Mouse (Mus musculus): ENCODE measurements around the gene Hyal1.

Hyal1 gene

DNA sequence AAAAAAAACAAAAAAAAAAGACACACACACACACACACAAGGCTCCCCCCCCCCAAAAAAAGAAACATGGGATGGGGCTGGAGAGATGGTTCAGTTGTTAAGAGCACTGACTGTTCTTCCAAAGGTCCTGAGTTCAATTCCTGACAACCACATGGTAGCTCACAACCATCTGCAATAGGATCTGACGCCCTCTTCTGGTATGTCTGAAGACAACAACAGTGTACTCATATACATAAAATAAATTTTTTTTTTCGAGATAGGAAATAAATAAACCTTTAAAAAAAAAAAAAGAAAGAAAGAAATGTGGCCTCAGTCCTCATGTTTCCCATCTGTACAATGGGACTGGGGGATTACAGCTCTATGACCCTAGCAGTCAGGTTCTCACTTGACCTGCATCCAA lies 40.7 kb downstream of the Hyal1 start:
- no peak for DNase-seq (ENCODE audit: low spot score in 2 of 2)

DNA sequence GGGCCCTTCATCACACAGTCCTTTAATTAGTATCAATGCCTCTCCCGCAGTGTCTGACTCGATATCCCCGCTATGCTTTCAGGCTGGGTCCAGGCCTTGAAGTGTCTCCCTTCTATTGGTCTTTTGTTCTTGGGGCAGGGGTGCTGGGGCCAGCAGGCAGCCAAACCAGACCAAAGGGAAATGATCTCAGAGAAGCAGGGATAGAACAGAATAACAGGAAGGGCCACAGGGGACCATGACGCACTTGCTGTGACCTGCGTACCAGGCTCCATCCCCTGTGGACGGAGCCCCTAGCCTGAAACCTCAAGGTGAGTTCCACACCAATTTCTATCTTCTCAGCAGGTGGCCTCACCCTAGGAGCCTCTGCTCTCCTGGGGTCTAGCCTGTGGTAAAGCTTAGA lies 41.4 kb downstream of the Hyal1 start:
- no peak for DNase-seq (ENCODE audit: low spot score in 2 of 2)

DNA sequence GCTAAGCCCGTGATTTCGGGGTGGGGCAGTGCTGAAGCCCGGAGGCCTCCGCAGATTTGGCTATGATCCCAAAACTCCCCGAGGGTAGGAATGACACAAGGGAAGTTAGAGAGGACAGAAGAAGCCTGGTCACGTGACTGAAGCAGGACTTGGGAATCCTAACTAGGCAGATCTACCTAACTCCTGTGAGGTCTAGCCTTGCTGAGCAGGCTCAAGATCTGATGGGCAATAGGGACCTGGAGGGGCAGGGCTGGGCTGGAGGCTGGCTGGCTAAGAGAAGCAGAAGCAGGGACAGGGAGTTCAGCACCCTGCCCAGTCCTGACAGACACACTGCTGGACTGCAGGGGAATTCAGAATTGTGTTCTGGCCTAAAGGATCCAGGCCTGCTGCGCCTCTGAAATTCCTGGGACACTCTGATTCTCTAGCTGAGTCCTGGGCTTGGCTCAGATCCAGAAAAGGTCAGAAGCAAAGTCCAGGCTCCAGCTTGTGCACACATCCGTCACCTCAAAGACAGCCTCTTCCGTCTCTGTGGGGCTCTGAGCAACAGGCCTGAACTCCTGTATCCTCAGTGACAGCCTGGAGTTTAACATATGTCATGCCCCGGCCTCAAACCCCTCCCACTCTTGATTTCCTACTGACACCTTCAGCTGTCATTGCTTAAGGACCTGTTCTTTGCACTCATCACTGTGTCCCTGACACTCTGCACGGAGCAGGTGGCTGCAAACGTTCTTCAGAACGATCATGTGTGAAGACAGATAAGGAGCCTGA lies 42.2 kb downstream of the Hyal1 start:
- DNase-seq (ENCODE audit: low spot score in 2 of 2), result no peak

DNA sequence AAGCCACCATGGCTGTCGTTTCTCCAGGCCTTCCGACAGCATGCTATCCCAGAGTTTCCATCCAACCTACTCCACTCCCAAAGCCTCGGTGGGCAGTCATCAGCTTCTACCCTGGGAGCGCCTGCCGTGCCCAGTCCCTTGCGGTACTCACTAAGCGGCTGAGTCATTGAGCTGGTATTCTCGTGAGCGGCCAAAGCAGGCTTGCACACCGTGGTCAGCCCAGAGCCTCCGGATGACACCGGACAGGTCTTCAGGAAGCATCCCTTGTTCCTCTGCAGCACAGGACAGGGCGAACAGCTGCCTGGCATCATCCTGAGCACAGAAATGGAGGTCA lies 42.8 kb downstream of the Hyal1 start:
- DNase-seq (ENCODE audit: low spot score in 2 of 2), result no peak

DNA sequence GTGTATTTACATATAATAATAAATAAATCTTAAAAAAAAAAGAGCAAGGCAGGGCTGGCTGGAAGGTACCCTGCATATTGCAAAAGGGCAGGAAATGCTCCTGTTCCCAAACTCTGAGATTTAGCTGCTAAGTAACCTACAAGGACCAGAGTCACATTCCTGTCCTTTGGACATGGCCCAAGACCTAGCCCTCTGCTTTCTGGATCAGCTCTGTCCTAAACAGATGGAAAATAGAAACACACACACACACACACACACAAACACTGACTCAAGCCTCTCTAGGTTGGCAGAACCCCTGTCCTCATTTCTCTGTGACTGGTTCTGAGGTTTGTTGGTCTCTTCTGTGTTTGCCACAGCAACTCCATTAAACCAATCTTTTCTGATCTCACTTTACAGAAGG lies 44.2 kb downstream of the Hyal1 start:
- no peak for DNase-seq (ENCODE audit: low spot score in 2 of 2)

- DNase-seq (ENCODE audit: low spot score in 2 of 2), result no peak
These were observed 47.8 kb downstream of the Hyal1 start for GRCm38 (mm10) chr9:107624539-107624938.

DNA sequence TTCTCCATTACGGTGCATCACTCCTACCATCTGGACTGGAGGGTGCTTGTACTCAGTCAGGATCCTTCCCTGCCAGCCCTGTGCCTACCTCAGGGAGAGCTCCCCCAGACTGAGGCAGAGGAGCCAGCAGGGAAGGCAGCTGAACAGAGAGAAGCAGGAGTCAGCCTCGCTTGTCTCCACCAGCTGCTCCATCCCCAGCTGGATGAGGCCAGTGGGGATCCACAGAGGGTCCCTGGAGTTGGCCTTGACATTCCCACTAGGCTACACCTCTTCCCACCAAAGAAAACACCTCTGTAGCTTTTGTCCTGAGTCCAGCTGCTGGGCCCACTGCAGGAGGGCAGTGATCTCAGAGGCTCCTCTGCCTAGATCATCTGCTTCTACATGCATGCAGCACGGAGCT lies 48.2 kb downstream of the Hyal1 start:
- DNase-seq (ENCODE audit: low spot score in 2 of 2), result no peak

DNA sequence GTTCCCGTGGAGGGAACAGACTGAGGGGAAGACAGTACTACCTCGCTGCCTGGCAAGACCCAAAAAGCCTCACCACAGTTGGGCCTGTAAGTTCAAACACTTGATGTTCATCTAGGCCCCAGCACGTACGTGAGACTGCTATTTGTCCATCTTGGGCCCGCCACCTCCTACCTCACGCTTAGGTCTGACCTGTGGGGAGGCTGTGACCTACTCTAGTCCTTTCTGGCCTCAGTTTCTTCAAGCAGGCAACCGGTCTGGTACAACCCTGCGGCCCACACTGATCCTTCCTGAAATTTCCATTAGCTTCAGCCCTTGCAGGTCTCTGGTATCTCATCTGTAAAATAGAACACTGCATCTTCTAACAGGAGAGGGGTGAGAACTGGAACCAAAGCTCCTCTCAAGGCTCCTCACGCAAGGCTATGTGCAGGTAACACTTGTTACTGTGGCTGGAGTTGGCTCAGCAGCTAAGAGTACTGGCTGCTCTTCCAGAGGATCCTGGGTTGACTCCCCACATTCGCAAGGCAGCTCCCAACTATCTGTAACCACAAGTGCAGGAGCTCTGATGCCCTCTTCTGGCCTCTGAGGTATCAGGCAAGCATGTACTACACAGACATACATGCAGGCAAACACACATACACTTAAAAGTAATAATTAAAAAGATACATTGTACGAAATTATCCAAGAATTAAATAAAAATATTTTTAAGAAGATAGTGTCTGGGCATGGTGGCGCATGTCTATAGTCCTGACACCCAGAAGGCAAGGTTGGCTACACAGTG lies 48.8 kb downstream of the Hyal1 start:
- DNase-seq (ENCODE audit: low spot score in 2 of 2), result no peak

DNA sequence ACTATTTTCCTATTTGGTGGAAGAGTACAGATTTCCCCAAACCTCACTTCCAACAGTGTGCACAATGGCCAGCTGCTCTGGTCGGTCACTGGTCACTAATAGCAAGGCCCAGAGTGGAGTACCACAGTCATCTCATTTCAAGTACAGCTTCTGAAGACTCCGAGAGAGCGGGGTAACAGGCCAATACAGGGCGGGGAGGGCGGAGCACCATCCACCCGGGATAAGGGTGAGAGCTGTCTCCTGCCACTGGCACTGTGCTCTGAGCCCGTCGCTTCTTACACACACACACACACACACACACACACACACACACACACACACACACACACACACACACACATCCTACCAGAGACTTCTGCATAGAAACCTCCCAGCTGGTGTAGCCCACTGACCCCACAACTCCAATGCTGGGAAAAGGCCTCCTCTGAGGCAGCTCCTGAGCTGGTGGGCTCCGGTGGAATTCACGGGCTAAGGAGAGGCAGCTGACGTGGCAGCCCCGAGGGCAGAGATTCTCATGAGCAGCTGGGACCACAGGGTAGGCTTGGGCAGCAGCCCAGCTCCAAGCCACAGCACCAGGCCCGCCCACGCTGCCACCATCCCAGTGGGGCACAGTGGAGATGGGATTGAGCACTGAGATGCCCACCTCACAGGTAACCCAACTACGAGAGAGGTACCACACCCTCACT lies 49.6 kb downstream of the Hyal1 start:
- no peak for DNase-seq (ENCODE audit: low spot score in 2 of 2)

GRCm38 (mm10) chr9:107626844-107627277 lies 50.1 kb downstream of the Hyal1 start:
- DNase-seq (ENCODE audit: low spot score in 2 of 2), result peak; percentile 71 to 75

GRCm38 (mm10) chr9:107627387-107628255 lies 50.9 kb downstream of the Hyal1 start:
- DNase-seq (ENCODE audit: low spot score in 2 of 2), result no peak

- no peak for DNase-seq (ENCODE audit: low spot score in 2 of 2)
These were observed 52.1 kb downstream of the Hyal1 start for GRCm38 (mm10) chr9:107628721-107629410.

GRCm38 (mm10) chr9:107629411-107629730 lies 52.6 kb downstream of the Hyal1 start:
- DNase-seq (ENCODE audit: low spot score in 2 of 2), result no peak

DNA sequence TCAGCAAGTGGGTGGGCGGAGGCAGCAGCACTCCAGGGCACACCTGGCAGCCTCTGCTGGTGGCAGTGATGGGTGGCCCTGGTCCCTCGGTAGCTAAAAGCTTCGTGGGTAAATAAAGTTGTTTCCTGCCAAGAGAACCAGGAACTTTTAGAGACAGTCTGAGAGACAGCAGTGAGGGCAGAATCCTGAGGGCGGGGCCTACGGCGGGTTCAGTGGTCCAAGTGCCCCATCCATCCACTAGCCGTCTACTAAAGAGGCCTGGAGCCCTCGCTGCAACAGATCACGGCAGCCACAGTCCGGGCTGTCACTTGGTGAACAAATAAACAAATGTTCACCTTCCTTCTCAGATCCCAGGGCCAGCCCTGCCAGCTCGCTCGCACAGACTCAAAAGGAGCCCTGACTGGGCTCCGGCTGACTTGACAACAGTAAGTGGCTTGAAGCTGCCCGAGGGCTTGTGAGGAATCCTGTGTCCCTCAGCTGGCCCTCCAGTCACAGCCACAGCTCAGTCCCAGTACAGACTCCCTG lies 53.2 kb downstream of the Hyal1 start:
- peak in 1 of 2 experiments; percentile 32 for DNase-seq (ENCODE audit: low spot score in 2 of 2)

DNA sequence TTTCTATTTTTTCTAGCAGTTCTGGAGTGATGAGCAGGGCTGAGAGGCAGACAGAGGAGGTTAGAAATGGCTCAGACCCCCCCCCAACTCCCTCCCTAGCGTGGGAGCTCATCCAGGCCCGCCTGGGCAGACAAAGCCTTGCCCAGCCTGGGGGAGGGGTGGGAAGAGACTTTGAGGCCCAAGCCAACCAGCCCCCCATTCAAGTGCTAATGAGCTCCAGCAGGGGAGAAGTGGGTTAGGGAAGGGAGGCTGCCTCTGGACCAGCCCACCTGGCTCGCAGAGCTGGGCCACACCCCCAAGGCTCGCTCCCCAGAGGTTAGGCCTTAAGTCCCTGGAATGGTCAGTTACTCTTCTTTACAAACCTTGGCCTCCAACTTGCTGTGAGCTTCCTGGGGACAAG lies 53.8 kb downstream of the Hyal1 start:
- peak in 1 of 2 experiments; percentile 42 for DNase-seq (ENCODE audit: low spot score in 2 of 2)

All from right cerebral cortex, adult 2 months (tissue).